Mouse (Mus musculus): Measurements from ENCODE around the gene Polr1b.

Gene Polr1b

GRCm38 (mm10) chr2:129121986-129122385 lies 21.2 kb downstream of the Polr1b start:
- DNase-seq, result no peak

DNA sequence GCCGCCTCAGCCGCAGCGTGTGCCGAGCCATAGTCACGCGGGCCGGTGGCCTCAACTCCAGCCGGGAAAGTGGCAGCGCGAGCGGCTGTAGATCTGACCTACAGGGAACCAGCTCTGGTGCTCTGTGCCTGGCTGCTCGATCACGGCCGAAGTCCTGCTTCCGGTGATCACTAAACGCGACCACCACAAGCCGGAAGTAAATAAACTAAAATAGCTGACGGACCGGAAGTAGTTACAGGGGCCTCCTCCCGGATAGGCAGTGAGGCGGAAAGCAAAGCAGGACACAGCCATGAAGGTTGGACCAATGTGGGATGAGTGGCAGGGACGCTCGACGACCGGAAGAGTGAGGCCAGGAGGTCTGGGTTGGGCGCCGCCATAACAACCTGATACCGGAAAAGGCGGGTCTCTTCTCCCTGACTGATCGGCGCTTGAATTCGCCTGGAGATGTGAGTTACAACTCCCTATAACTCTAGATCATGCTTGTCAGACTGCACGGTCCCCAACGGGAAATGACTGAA lies 28.7 kb downstream of the Polr1b start, which contains the start of gene Chchd5:
Gene Chchd5, plus strand, starts transcription at position 289 of the 518 bp plus-strand sequence.
- peak; percentile 76 for DNase-seq

GRCm38 (mm10) chr2:129129987-129130545 lies 29.3 kb downstream of the Polr1b start:
- peak; percentile 82 for DNase-seq

DNA sequence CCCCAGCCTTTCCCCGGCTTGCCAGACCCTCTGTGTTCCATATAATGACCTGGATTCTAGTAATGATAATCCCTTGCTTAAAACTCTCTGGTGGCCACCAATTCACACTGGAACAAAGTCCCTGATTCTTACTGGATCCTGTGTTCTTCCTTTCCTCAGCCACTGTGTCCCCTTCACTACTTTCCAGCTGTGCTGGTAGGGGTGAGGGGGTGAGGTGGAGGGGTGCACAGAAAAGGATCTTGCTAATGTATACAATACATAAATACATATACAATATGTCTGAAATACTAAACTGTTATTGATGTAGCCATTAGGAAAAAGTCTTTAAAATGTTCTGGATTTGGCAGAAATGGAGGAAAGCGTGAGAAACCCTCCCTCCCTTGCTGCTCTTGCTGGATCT lies 30.0 kb downstream of the Polr1b start:
- peak; percentile 58 for DNase-seq

- DNase-seq, result peak; percentile 70
Measured at GRCm38 (mm10) chr2:129132231-129132630, 31.4 kb downstream of the Polr1b start.

GRCm38 (mm10) chr2:129133006-129133805 lies 32.4 kb downstream of the Polr1b start:
- DNase-seq, result no peak

DNA sequence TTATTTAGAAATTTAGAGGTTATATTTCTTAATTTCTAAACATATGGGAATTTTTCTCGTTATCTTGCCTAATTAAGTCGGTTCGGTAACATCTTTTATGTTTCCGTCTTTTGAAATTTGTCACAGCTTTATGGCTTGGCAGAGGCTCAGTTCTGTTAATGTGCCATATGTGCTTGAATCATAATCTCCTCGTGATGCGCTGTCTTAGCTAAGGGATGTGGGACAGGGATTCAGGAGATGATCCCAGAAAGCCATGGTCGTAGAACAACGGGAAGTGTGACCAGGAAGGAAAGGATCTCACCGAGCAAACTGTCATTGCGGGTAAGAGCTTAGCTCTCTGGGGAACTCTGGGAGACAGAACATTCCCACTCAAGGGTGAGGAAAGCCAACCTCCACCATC lies 39.1 kb downstream of the Polr1b start:
- no peak for DNase-seq

DNA sequence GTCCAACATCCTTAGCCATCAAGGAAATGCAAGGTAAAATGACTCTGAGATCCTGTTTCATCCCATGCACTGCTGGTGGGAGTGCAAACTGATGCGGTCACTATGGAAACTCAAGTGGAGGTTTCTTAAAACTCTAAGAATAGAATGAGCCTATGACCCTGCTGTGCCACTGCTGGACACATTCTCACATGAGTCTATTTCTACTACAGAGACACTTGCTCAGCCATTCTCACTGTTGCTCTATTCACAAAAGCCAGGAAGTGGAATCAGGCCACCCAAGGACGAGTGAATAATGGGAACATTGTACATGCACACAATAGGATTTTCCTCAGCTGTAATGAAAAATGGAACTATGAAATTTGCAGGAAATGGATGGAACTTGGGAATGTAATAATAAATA lies 48.0 kb downstream of the Polr1b start:
- no peak for DNase-seq

DNA sequence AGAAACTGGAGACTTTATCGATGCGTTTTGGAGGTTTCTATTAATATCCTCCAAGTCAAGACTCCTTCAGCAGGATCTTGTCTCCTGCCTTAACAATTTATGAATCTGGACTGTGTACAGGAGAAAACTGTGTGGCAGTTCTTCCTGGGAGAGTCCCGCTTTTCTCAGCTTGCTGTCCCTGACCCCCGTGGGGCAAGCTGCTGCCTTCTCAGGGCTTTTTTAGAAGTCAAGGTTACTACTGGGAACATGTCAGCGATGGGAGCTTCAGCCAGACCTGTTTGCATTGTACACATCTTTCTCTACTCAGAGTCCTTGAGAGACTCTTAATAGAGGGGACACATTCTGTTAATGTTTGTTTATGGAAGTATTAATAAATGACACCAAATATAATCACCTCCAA lies 49.6 kb downstream of the Polr1b start:
- DNase-seq, result no peak

DNA sequence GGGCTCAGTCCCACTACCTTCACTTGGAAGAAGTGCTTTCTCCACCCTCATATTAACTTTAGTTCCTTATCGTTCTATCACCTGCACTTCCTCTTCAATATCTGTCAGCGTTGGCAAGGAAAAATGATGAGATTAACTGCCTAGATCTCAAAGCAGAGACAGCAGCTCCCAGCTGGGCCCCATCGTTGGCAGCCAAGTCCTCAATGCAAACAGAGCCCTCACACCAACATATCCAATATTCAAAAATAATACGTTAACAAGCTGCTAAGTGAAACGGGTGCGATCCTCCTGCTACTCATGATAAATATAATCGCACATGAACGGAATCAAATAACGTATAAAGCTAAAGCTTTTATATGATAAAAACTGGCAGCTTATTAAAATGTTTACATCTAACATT lies 50.3 kb downstream of the Polr1b start:
- no peak for DNase-seq

DNA sequence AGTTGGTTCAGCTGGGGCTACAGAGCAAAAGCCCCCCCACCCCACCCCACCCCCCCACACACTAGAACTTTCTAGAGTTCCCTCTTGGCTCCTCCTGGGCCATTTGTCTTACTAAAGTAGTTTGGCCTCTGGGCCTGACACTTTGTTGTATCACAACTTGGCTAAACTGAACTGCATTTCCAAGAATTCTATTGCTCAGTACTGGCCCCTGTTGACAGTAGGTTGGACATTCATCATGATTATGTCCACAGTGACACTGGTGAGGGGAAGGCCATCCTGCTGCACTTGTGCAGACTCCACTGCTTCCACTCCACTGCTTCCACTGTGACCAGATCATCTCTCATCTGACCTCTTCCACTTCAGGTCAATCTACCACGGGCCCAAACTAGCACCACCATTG lies 52.0 kb downstream of the Polr1b start:
- no peak for DNase-seq

DNA sequence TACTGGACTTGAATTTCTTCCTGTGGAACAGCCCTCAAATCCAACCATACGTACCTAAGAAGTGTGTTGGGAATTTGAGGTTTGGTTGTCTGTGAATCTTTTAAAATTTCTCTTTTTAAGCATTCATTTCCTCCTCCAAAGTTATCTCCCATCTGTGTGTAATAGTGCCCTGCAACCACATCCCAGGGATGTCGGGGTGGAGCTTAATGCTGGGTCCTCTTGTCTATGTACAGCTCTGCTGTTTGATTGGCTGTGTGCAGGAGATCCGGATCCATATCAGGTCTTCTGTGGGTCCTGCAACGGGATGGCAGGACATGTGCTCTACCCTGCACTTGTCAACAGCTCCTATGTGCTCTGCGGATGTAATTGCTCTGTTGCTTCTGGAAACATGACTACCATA lies 64.0 kb downstream of the Polr1b start:
- no peak for DNase-seq

- DNase-seq, result no peak
Measured at GRCm38 (mm10) chr2:129166466-129167463, 66.0 kb downstream of the Polr1b start.

DNA sequence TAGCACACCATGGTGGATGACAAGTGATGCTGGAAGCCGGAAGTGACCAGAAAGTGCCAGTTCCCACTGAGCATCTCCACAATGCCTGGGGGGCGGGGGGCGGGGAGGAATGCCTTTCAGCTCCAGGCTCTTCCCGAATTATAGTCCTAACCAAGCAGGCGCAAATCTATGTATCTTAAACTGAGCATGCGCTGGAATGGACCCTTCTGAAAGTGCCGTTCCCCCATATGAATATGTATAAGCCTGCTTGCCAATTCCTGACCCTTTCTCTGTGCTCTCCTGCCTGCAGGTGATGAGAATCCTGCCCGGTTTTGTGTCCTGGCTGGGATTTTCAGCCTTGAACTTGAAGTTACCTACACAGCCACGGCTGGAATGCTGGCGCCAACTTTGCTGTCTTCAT lies 72.6 kb downstream of the Polr1b start:
- no peak for DNase-seq

GRCm38 (mm10) chr2:129174474-129174873 lies 73.7 kb downstream of the Polr1b start:
- DNase-seq, result peak; percentile 73

DNA sequence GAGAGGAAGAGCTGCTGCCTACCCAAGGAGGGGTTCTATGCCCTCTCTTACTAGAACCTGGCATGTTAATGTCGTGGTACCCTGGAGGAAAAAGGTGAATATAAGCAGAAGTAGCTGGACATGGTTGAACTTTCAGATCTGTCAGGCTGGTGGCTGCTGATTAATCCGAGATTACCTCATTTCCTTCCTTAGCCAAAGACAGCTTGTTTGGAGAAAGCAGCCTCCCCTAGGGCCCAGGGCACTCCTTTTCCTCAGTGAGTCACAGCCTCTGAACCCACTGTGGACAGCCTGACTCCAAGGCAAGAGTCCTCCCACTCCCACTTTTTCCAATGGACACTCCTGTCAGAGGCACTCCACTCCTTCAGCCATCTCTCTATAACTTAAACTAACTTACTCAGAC lies 74.8 kb downstream of the Polr1b start:
- DNase-seq, result no peak

Measured in thymus, postnatal 4 days (tissue).